Mouse (Mus musculus): ENCODE measurements around the gene Pnpo. TPM values are rescaled to one million over a fixed set of nuclear protein-coding genes. Genes with fewer than 3 reads are reported as not detected.
A peak's percentile ranks its signal among the peaks of the same experiment; 100 is the strongest.

The Pnpo gene
- polyA plus RNA-seq, 1 experiment, result 83.7 TPM

DNA sequence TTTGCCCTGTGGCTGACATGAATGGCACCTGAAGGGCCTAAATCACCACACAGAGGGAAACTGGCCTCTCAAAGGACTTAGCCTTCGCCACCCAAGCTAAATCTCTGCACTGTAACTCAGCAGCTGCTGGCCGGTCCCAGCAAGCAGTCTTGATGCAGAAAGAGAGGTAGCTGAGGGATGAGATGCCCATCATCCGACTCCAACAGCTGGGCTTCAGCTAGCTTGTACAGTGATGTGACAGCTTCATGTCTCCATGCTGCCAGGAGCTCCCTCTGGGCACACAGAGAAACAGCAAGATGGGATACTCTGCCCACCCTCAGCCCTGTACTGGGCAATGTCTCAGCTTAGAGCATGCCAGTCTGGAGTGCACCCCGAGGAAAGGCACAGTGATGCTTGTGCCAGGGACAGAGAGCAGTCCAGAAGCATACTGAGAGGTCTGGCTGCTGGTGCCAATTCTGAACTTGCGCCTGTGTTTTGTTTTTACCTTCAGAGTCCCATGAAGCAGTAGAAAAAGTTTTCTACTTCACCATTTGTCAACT is 29.7 kb upstream of the Pnpo start:
- Histone ChIP-seq H3K4me3 (replicated peaks) (no peak overlapping the region), H3K4me1 (ENCODE audit: control insufficient read depth) (peaks cover 80% of the 10 kb centered on the region), H3K27me3 (ENCODE audit: control insufficient read depth) (no peaks in the 10 kb centered on the region), H3K36me3 (ENCODE audit: control insufficient read depth) (peaks cover 67% of the 10 kb centered on the region), H3K9me3 (ENCODE audit: control insufficient read depth, low read length) (no peaks in the 10 kb centered on the region)
- TF ChIP-seq GATA1 (IDR thresholded peaks at IDR 0.05; ENCODE audit: low read length) (no peak), TAL1 (IDR thresholded peaks at IDR 0.05; ENCODE audit: low read length) (no peak)

GRCm38 (mm10) chr11:96972906-96973305 is 29.1 kb upstream of the Pnpo start:
- peaks cover 73% of the 10 kb centered on the region for H3K36me3 ChIP-seq (ENCODE audit: control insufficient read depth)
- H3K4me1 ChIP-seq (ENCODE audit: control insufficient read depth), result peaks cover 80% of the 10 kb centered on the region
- TF ChIP-seq GATA1 (IDR thresholded peaks at IDR 0.05; ENCODE audit: low read length) (no peak), TAL1 (IDR thresholded peaks at IDR 0.05; ENCODE audit: low read length) (no peak)
- H3K9me3 ChIP-seq (ENCODE audit: control insufficient read depth, low read length), result no peaks in the 10 kb centered on the region
- H3K27me3 ChIP-seq (ENCODE audit: control insufficient read depth), result no peaks in the 10 kb centered on the region
- H3K4me3 ChIP-seq (replicated peaks), result no peak overlapping the region

DNA sequence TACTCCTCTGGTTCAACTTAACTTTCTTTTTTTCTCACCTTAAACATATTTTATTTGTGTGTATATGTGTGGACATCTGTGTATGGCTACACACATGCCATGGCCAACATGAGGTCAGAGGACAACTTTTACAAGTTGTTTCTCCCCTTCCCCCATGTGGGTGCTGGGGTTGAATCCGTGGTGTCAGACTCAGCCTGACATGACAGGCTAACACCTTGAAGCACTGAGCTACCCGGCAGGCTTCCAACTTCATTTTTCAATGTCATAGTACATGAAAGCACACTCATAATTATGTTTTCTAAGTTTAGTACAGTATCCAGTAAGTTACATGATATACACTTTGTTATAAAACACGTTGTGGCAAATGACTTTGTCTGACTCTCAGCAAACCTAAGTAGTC is 26.6 kb upstream of the Pnpo start:
- H3K4me1 ChIP-seq (ENCODE audit: control insufficient read depth), result peaks cover 87% of the 10 kb centered on the region
- no peaks in the 10 kb centered on the region for H3K9me3 ChIP-seq (ENCODE audit: control insufficient read depth, low read length)
- H3K4me3 ChIP-seq (replicated peaks), result no peak overlapping the region
- peaks cover 84% of the 10 kb centered on the region for H3K36me3 ChIP-seq (ENCODE audit: control insufficient read depth)
- no peaks in the 10 kb centered on the region for H3K27me3 ChIP-seq (ENCODE audit: control insufficient read depth)
- TF ChIP-seq TAL1 (IDR thresholded peaks at IDR 0.05; ENCODE audit: low read length), result no peak
- TF ChIP-seq GATA1 (IDR thresholded peaks at IDR 0.05; ENCODE audit: low read length), result no peak

GRCm38 (mm10) chr11:96969746-96970145 is 26.0 kb upstream of the Pnpo start:
- Histone ChIP-seq H3K4me3 (replicated peaks) (no peak overlapping the region), H3K4me1 (ENCODE audit: control insufficient read depth) (peaks cover 86% of the 10 kb centered on the region), H3K36me3 (ENCODE audit: control insufficient read depth) (peaks cover 87% of the 10 kb centered on the region), H3K9me3 (ENCODE audit: control insufficient read depth, low read length) (no peaks in the 10 kb centered on the region), H3K27me3 (ENCODE audit: control insufficient read depth) (no peaks in the 10 kb centered on the region)
- no peak for TF ChIP-seq GATA1 (IDR thresholded peaks at IDR 0.05; ENCODE audit: low read length)

- no peaks in the 10 kb centered on the region for H3K9me3 ChIP-seq (ENCODE audit: control insufficient read depth, low read length)
- TF ChIP-seq GATA1 (IDR thresholded peaks at IDR 0.05; ENCODE audit: low read length) (no peak), TAL1 (IDR thresholded peaks at IDR 0.05; ENCODE audit: low read length) (no peak)
- H3K27me3 ChIP-seq (ENCODE audit: control insufficient read depth), result no peaks in the 10 kb centered on the region
- H3K4me3 ChIP-seq (replicated peaks), result peak overlapping the region; percentile 8
- peaks cover 84% of the 10 kb centered on the region for H3K4me1 ChIP-seq (ENCODE audit: control insufficient read depth)
- peaks cover 89% of the 10 kb centered on the region for H3K36me3 ChIP-seq (ENCODE audit: control insufficient read depth)
Measured at GRCm38 (mm10) chr11:96969280-96969722, 25.5 kb upstream of the Pnpo start.

GRCm38 (mm10) chr11:96968476-96968875 is 24.7 kb upstream of the Pnpo start:
- Histone ChIP-seq H3K4me1 (ENCODE audit: control insufficient read depth) (peaks cover 85% of the 10 kb centered on the region), H3K36me3 (ENCODE audit: control insufficient read depth) (peaks cover 89% of the 10 kb centered on the region), H3K27me3 (ENCODE audit: control insufficient read depth) (no peaks in the 10 kb centered on the region), H3K4me3 (replicated peaks) (peak overlapping the region; percentile 31), H3K9me3 (ENCODE audit: control insufficient read depth, low read length) (no peaks in the 10 kb centered on the region)
- TF ChIP-seq GATA1 (IDR thresholded peaks at IDR 0.05; ENCODE audit: low read length) (no peak), TAL1 (IDR thresholded peaks at IDR 0.05; ENCODE audit: low read length) (no peak)

GRCm38 (mm10) chr11:96967544-96968269 is 23.9 kb upstream of the Pnpo start:
- peaks cover 90% of the 10 kb centered on the region for H3K4me1 ChIP-seq (ENCODE audit: control insufficient read depth)
- TF ChIP-seq GATA1 (IDR thresholded peaks at IDR 0.05; ENCODE audit: low read length) (0 out of 2 replicates have a peak, but pooled peaks have one; percentile 35), TAL1 (IDR thresholded peaks at IDR 0.05; ENCODE audit: low read length) (no peak)
- H3K36me3 ChIP-seq (ENCODE audit: control insufficient read depth), result peaks cover 90% of the 10 kb centered on the region
- H3K27me3 ChIP-seq (ENCODE audit: control insufficient read depth), result no peaks in the 10 kb centered on the region
- H3K4me3 ChIP-seq (replicated peaks), result peak overlapping the region; percentile 51
- no peaks in the 10 kb centered on the region for H3K9me3 ChIP-seq (ENCODE audit: control insufficient read depth, low read length)

DNA sequence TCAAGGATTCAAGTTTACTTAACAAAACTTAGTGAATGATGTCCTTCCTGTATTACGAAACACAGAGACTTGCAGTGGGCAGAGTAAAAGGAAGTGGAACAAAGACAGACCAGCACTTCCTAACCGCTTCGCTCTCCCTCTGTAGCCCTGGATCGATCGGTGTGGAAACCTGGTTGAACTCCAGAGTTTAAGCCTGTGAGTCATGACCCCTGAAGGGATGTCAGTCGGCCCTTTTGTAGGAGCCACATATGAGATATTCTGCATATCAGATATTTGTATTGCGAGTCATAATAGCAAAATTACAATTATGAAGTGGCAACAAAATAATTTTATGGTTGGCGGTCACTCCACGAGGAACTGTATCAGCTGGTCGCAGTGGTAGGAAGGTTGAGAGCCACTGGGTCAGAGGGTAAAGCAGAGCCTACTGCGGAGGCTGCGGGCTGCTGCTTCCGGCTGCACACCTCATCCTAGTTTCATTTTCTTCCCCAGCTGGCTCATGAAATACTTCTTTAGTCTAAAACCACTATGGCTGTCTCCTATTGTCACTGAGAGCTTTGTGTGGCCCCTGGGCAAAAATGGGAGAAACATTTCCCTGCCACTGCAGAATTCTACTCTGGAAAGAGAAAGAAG is 23.2 kb upstream of the Pnpo start:
- TF ChIP-seq TAL1 (IDR thresholded peaks at IDR 0.05; ENCODE audit: low read length) (no peak), GATA1 (IDR thresholded peaks at IDR 0.05; ENCODE audit: low read length) (no peak)
- Histone ChIP-seq H3K36me3 (ENCODE audit: control insufficient read depth) (peaks cover 91% of the 10 kb centered on the region), H3K27me3 (ENCODE audit: control insufficient read depth) (no peaks in the 10 kb centered on the region), H3K4me1 (ENCODE audit: control insufficient read depth) (peaks cover 91% of the 10 kb centered on the region), H3K9me3 (ENCODE audit: control insufficient read depth, low read length) (no peaks in the 10 kb centered on the region), H3K4me3 (replicated peaks) (peak overlapping the region; percentile 51)

GRCm38 (mm10) chr11:96966172-96966571 is 22.4 kb upstream of the Pnpo start:
- Histone ChIP-seq H3K27me3 (ENCODE audit: control insufficient read depth) (no peaks in the 10 kb centered on the region), H3K36me3 (ENCODE audit: control insufficient read depth) (peaks cover 92% of the 10 kb centered on the region), H3K4me3 (replicated peaks) (no peak overlapping the region), H3K9me3 (ENCODE audit: control insufficient read depth, low read length) (no peaks in the 10 kb centered on the region), H3K4me1 (ENCODE audit: control insufficient read depth) (peaks cover 92% of the 10 kb centered on the region)
- no peak for TF ChIP-seq GATA1 (IDR thresholded peaks at IDR 0.05; ENCODE audit: low read length)
- TF ChIP-seq TAL1 (IDR thresholded peaks at IDR 0.05; ENCODE audit: low read length), result no peak
